Mouse (Mus musculus) cortical plate, adult 2 months (tissue): ENCODE measurements around the gene Gm9918.

ENCODE experiments used
- CTCF ChIP-seq: fragments of 200-500 bp; IDR thresholded peaks from 2 replicates; pipeline ENCODE4 v1.5.1; 2011; ENCODE audit warnings: mild to moderate bottlenecking, control low read depth, low read length; ENCODE audit not compliant: insufficient read depth; ENCODE audit errors: extremely low read depth
- POLR2A ChIP-seq: fragments of 200-500 bp; IDR thresholded peaks from 2 replicates; pipeline ENCODE4 v1.6.1; 2011; ENCODE audit warnings: mild to moderate bottlenecking, low read length, control low read depth; ENCODE audit not compliant: insufficient read depth; ENCODE audit errors: extremely low read depth

DNA sequence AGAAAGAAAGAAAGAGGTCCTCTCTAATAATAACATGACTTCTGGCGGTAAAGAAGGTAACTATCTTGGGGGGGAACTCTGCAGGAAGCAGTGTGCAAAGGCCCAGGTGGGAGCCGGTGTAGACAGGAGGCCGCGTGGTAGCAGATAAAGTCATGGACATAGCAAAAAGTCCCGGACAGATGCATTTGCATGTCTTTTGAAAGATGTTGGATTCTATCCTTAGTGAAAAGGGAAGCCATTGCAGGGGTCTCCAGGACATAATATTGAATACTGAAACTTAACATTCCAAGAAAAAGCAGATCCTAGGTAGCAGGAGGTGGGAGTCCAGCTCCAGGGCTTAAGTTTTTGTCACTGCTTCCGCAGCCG is 8.3 kb downstream of the Gm9918 start:
- TF ChIP-seq CTCF (no peak), POLR2A (no peak)
